Mouse (Mus musculus): ENCODE data around the gene Arhgef1.

- TF ChIP-seq FLI1 (IDR thresholded peaks at IDR 0.05; ENCODE audit: low read length) (no peak), GATA1 (IDR thresholded peaks at IDR 0.05; ENCODE audit: borderline replicate concordance, low read length) (no peak)
Observed at GRCm38 (mm10) chr7:24918763-24919323, 16.1 kb downstream of the Arhgef1 start.
